Mouse (Mus musculus): ENCODE measurements around the gene Ppp4r4. TPM values are rescaled to one million over a fixed set of nuclear protein-coding genes. Genes with fewer than 3 reads are reported as not detected.
A peak's percentile ranks its signal among the peaks of the same experiment; 100 is the strongest.

Gene Ppp4r4
- polyA plus RNA-seq, 1 experiment, result 4.2 TPM

DNA sequence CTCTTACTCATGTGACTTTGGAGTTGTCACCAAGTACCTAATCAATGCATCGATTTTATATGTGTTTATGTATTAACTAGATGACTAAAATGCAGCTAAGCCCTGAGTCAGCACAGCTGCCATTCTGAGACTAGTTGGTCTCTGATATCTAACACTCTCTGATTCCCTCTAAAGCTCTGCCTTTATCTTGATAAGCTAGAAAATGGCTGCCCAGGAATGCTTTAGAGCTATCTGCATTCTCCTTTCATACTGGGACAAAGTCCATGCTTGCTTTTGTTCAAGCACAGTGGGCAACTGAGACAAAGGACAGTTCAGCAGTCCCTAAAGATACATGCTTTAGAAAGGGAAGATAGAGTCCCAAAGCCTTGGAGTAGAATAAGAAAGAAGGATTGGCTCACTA, 83.1 kb downstream of the Ppp4r4 start:
- H3K4me3 ChIP-seq (ENCODE audit: insufficient read depth, low read length), result no peak overlapping the region
- no peak overlapping the region for H3K27ac ChIP-seq (ENCODE audit: insufficient read depth, low read length)
- TF ChIP-seq POLR2A (IDR thresholded peaks at IDR 0.05; ENCODE audit: low read depth, low read length), result no peak
- TF ChIP-seq CTCF (IDR thresholded peaks at IDR 0.05; ENCODE audit: borderline replicate concordance, insufficient read depth, low read length), result no peak
- no peaks in the 10 kb centered on the region for H3K4me1 ChIP-seq (ENCODE audit: control insufficient read depth, insufficient read depth, low read length)

- Histone ChIP-seq H3K27ac (ENCODE audit: insufficient read depth, low read length) (no peak overlapping the region), H3K4me1 (ENCODE audit: control insufficient read depth, insufficient read depth, low read length) (no peaks in the 10 kb centered on the region), H3K4me3 (ENCODE audit: insufficient read depth, low read length) (no peak overlapping the region)
- no peak for TF ChIP-seq POLR2A (IDR thresholded peaks at IDR 0.05; ENCODE audit: low read depth, low read length)
- TF ChIP-seq CTCF (IDR thresholded peaks at IDR 0.05; ENCODE audit: borderline replicate concordance, insufficient read depth, low read length), result no peak
These were observed 83.7 kb downstream of the Ppp4r4 start for GRCm38 (mm10) chr12:103615734-103616133.

GRCm38 (mm10) chr12:103616860-103617261, 84.8 kb downstream of the Ppp4r4 start:
- Histone ChIP-seq H3K4me1 (ENCODE audit: control insufficient read depth, insufficient read depth, low read length) (no peaks in the 10 kb centered on the region), H3K27ac (ENCODE audit: insufficient read depth, low read length) (no peak overlapping the region), H3K4me3 (ENCODE audit: insufficient read depth, low read length) (no peak overlapping the region)
- TF ChIP-seq POLR2A (IDR thresholded peaks at IDR 0.05; ENCODE audit: low read depth, low read length) (no peak), CTCF (IDR thresholded peaks at IDR 0.05; ENCODE audit: borderline replicate concordance, insufficient read depth, low read length) (no peak)

- no peak for TF ChIP-seq CTCF (IDR thresholded peaks at IDR 0.05; ENCODE audit: borderline replicate concordance, insufficient read depth, low read length)
- no peak within 1 kb of the TSS for H3K4me3 ChIP-seq (ENCODE audit: insufficient read depth, low read length)
- no peaks in the 10 kb centered on the region for H3K4me1 ChIP-seq (ENCODE audit: control insufficient read depth, insufficient read depth, low read length)
- H3K27ac ChIP-seq (ENCODE audit: insufficient read depth, low read length), result no peak within 1 kb of the TSS
These were observed 99.1 kb downstream of the Ppp4r4 start, which contains the start of gene Serpina10 for GRCm38 (mm10) chr12:103631203-103631612. Gene Serpina10 (minus strand): TSS chr12:103631444.

GRCm38 (mm10) chr12:103634430-103634829, 102.3 kb downstream of the Ppp4r4 start:
- H3K4me1 ChIP-seq (ENCODE audit: control insufficient read depth, insufficient read depth, low read length), result no peaks in the 10 kb centered on the region
- H3K4me3 ChIP-seq (ENCODE audit: insufficient read depth, low read length), result no peak overlapping the region
- no peak overlapping the region for H3K27ac ChIP-seq (ENCODE audit: insufficient read depth, low read length)
- no peak for TF ChIP-seq POLR2A (IDR thresholded peaks at IDR 0.05; ENCODE audit: low read depth, low read length)
- no peak for TF ChIP-seq CTCF (IDR thresholded peaks at IDR 0.05; ENCODE audit: borderline replicate concordance, insufficient read depth, low read length)

GRCm38 (mm10) chr12:103635846-103636245, 103.8 kb downstream of the Ppp4r4 start:
- no peaks in the 10 kb centered on the region for H3K4me1 ChIP-seq (ENCODE audit: control insufficient read depth, insufficient read depth, low read length)
- TF ChIP-seq CTCF (IDR thresholded peaks at IDR 0.05; ENCODE audit: borderline replicate concordance, insufficient read depth, low read length), result no peak
- no peak for TF ChIP-seq POLR2A (IDR thresholded peaks at IDR 0.05; ENCODE audit: low read depth, low read length)
- no peak overlapping the region for H3K27ac ChIP-seq (ENCODE audit: insufficient read depth, low read length)
- no peak overlapping the region for H3K4me3 ChIP-seq (ENCODE audit: insufficient read depth, low read length)

DNA sequence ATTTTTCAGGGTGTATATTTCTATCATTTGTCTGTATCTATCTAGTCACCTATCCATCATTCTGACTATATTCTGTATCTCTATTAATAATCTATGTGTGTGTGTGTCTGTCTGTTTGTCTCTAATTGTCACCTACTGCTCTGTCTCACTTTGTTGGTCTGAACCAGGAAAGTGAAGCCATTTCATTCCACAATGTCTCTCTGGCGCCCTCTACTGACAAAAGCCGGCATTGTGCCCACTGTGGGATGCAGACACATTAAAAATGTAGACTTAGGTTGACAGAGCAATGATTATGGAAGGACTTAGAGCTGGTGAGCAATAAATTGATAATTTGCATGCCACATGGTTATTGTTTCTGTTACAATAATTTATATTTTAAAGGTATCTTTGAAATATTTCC, 111.3 kb downstream of the Ppp4r4 start:
- peak; percentile 59 for TF ChIP-seq CTCF (IDR thresholded peaks at IDR 0.05; ENCODE audit: borderline replicate concordance, insufficient read depth, low read length)
- TF ChIP-seq POLR2A (IDR thresholded peaks at IDR 0.05; ENCODE audit: low read depth, low read length), result no peak
- no peak overlapping the region for H3K4me3 ChIP-seq (ENCODE audit: insufficient read depth, low read length)

DNA sequence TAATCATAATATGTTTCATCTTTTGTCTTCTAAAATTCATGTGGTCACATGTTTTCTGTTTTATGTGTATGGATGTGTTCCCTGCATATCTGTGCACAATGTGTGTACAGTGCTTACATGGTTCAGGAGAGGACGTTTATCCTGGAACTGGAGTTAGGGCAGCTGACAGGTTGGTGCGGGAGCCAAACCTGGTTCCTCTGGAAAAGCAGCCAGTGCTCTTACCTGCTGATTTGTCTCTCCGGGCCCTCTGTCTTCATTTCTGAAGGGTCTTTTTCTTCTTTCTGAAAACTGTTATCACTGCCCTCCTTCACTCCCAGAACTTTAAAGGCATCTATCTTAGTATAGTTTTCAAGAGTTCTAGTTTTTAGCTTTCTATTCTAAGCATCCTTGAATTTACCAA, 111.7 kb downstream of the Ppp4r4 start:
- H3K27ac ChIP-seq (ENCODE audit: insufficient read depth, low read length), result no peak overlapping the region
- TF ChIP-seq POLR2A (IDR thresholded peaks at IDR 0.05; ENCODE audit: low read depth, low read length), result no peak
- TF ChIP-seq CTCF (IDR thresholded peaks at IDR 0.05; ENCODE audit: borderline replicate concordance, insufficient read depth, low read length), result no peak
- H3K4me3 ChIP-seq (ENCODE audit: insufficient read depth, low read length), result no peak overlapping the region
- H3K4me1 ChIP-seq (ENCODE audit: control insufficient read depth, insufficient read depth, low read length), result no peaks in the 10 kb centered on the region; the same call in 1 of the 2 replicates

More for the DNA sequence above, 111.3 kb downstream of the Ppp4r4 start:
- H3K27ac ChIP-seq (ENCODE audit: insufficient read depth, low read length), result no peak overlapping the region
- H3K4me1 ChIP-seq (ENCODE audit: control insufficient read depth, insufficient read depth, low read length), result no peaks in the 10 kb centered on the region; the same call in 1 of the 2 replicates

- Histone ChIP-seq H3K4me1 (ENCODE audit: control insufficient read depth, insufficient read depth, low read length) (no peaks in the 10 kb centered on the region; the same call in 1 of the 2 replicates), H3K4me3 (ENCODE audit: insufficient read depth, low read length) (no peak overlapping the region), H3K27ac (ENCODE audit: insufficient read depth, low read length) (peak overlapping the region; percentile 67; the same call in 1 of the 2 replicates)
- TF ChIP-seq POLR2A (IDR thresholded peaks at IDR 0.05; ENCODE audit: low read depth, low read length) (no peak), CTCF (IDR thresholded peaks at IDR 0.05; ENCODE audit: borderline replicate concordance, insufficient read depth, low read length) (no peak)
These were observed 112.5 kb downstream of the Ppp4r4 start for GRCm38 (mm10) chr12:103644601-103645000.

- Histone ChIP-seq H3K4me1 (ENCODE audit: control insufficient read depth, insufficient read depth, low read length) (no peaks in the 10 kb centered on the region; the same call in 1 of the 2 replicates), H3K27ac (ENCODE audit: insufficient read depth, low read length) (no peak overlapping the region), H3K4me3 (ENCODE audit: insufficient read depth, low read length) (no peak overlapping the region)
- TF ChIP-seq POLR2A (IDR thresholded peaks at IDR 0.05; ENCODE audit: low read depth, low read length), result no peak
- no peak for TF ChIP-seq CTCF (IDR thresholded peaks at IDR 0.05; ENCODE audit: borderline replicate concordance, insufficient read depth, low read length)
These were observed 114.2 kb downstream of the Ppp4r4 start for GRCm38 (mm10) chr12:103646314-103646713.

DNA sequence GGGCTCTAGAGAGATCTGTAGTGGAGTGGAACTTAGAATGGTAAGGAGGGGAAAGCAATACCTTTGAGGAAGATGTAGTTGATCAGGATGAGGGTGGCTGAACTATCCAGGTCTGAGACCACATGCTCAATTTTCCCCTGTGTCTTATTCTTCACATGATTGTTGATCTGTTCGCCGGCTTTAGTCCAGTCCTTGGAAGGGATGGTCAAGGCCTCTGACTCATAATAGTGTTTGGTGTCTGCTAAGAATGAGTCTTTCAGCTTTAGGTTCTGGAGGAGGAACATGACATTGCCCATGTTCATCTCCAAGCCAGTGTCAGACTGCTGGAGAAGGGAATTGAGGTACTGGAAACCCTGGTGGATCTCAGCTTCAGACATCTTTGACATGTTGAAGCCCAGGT, 121.8 kb downstream of the Ppp4r4 start:
- no peaks in the 10 kb centered on the region for H3K4me1 ChIP-seq (ENCODE audit: control insufficient read depth, insufficient read depth, low read length)

More for the DNA sequence above, 121.8 kb downstream of the Ppp4r4 start:
- TF ChIP-seq CTCF (IDR thresholded peaks at IDR 0.05; ENCODE audit: borderline replicate concordance, insufficient read depth, low read length) (no peak), POLR2A (IDR thresholded peaks at IDR 0.05; ENCODE audit: low read depth, low read length) (no peak)
- no peak overlapping the region for H3K27ac ChIP-seq (ENCODE audit: insufficient read depth, low read length)
- H3K4me3 ChIP-seq (ENCODE audit: insufficient read depth, low read length), result no peak overlapping the region
